Mouse (Mus musculus): ENCODE measurements around the gene Bcl9. TPM values are rescaled to one million over a fixed set of nuclear protein-coding genes. Genes with fewer than 3 reads are reported as not detected.

The Bcl9 gene
- polyA plus RNA-seq, 1 experiment from 2014 or later = 3.5 TPM

GRCm38 (mm10) chr3:97253823-97254600 is 43.7 kb downstream of the Bcl9 start:
- no peak for ATAC-seq (ENCODE audit: insufficient read depth)
- Histone ChIP-seq H3K27me3 (no peaks in the 10 kb centered on the region), H3K4me3 (replicated peaks) (no peak overlapping the region), H3K9me3 (replicated peaks) (no peaks in the 10 kb centered on the region), H3K4me2 (no peak overlapping the region), H3K36me3 (replicated peaks) (no peaks in the 10 kb centered on the region), H3K27ac (replicated peaks) (no peak overlapping the region), H3K9ac (no peak overlapping the region), H3K4me1 (replicated peaks) (no peaks in the 10 kb centered on the region)
- WGBS (ENCODE audit: insufficient replicate concordance) = 45% methylated on average over 9 of the region's 9 CpGs

GRCm38 (mm10) chr3:97252896-97253295 is 44.8 kb downstream of the Bcl9 start:
- Histone ChIP-seq H3K36me3 (replicated peaks) (no peaks in the 10 kb centered on the region), H3K4me2 (no peak overlapping the region), H3K9me3 (replicated peaks) (no peaks in the 10 kb centered on the region), H3K4me3 (replicated peaks) (no peak overlapping the region), H3K27me3 (no peaks in the 10 kb centered on the region), H3K4me1 (replicated peaks) (no peaks in the 10 kb centered on the region), H3K9ac (no peak overlapping the region), H3K27ac (replicated peaks) (no peak overlapping the region)
- 70% methylated on average over 6 of the region's 6 CpGs for WGBS (ENCODE audit: insufficient replicate concordance)
- no peak for ATAC-seq (ENCODE audit: insufficient read depth)

- Histone ChIP-seq H3K4me1 (replicated peaks) (no peaks in the 10 kb centered on the region), H3K36me3 (replicated peaks) (no peaks in the 10 kb centered on the region), H3K9ac (no peak overlapping the region), H3K27me3 (no peaks in the 10 kb centered on the region), H3K4me3 (replicated peaks) (no peak overlapping the region), H3K27ac (replicated peaks) (no peak overlapping the region), H3K4me2 (no peak overlapping the region), H3K9me3 (replicated peaks) (no peaks in the 10 kb centered on the region)
- WGBS (ENCODE audit: insufficient replicate concordance) = 65% methylated on average over 10 of the region's 10 CpGs
- no peak for ATAC-seq (ENCODE audit: insufficient read depth)
Measured at GRCm38 (mm10) chr3:97242629-97243167, 55.0 kb downstream of the Bcl9 start.

GRCm38 (mm10) chr3:97241826-97242225 is 55.9 kb downstream of the Bcl9 start:
- Histone ChIP-seq H3K36me3 (replicated peaks) (no peaks in the 10 kb centered on the region), H3K9ac (no peak overlapping the region), H3K4me3 (replicated peaks) (no peak overlapping the region), H3K9me3 (replicated peaks) (no peaks in the 10 kb centered on the region), H3K4me1 (replicated peaks) (no peaks in the 10 kb centered on the region), H3K27ac (replicated peaks) (no peak overlapping the region), H3K27me3 (no peaks in the 10 kb centered on the region), H3K4me2 (no peak overlapping the region)
- 59% methylated on average over 6 of the region's 6 CpGs for WGBS (ENCODE audit: insufficient replicate concordance)
- ATAC-seq (ENCODE audit: insufficient read depth) = no peak

GRCm38 (mm10) chr3:97239793-97240192 is 57.9 kb downstream of the Bcl9 start:
- Histone ChIP-seq H3K27ac (replicated peaks) (no peak overlapping the region), H3K9me3 (replicated peaks) (no peaks in the 10 kb centered on the region), H3K4me3 (replicated peaks) (no peak overlapping the region), H3K4me2 (no peak overlapping the region), H3K36me3 (replicated peaks) (no peaks in the 10 kb centered on the region), H3K27me3 (no peaks in the 10 kb centered on the region), H3K4me1 (replicated peaks) (no peaks in the 10 kb centered on the region), H3K9ac (no peak overlapping the region)
- WGBS (ENCODE audit: insufficient replicate concordance) = 59% methylated on average over 6 of the region's 6 CpGs
- no peak for ATAC-seq (ENCODE audit: insufficient read depth)

- ATAC-seq (ENCODE audit: insufficient read depth) = no peak
- Histone ChIP-seq H3K9ac (no peak overlapping the region), H3K9me3 (replicated peaks) (no peaks in the 10 kb centered on the region), H3K36me3 (replicated peaks) (no peaks in the 10 kb centered on the region), H3K27ac (replicated peaks) (no peak overlapping the region), H3K27me3 (no peaks in the 10 kb centered on the region), H3K4me2 (no peak overlapping the region), H3K4me1 (replicated peaks) (no peaks in the 10 kb centered on the region), H3K4me3 (replicated peaks) (no peak overlapping the region)
- WGBS (ENCODE audit: insufficient replicate concordance) = 65% methylated on average over 5 of the region's 5 CpGs
Measured at GRCm38 (mm10) chr3:97239316-97239715, 58.4 kb downstream of the Bcl9 start.

GRCm38 (mm10) chr3:97238521-97238920 is 59.2 kb downstream of the Bcl9 start:
- Histone ChIP-seq H3K4me2 (no peak overlapping the region), H3K9me3 (replicated peaks) (no peaks in the 10 kb centered on the region), H3K36me3 (replicated peaks) (no peaks in the 10 kb centered on the region), H3K4me3 (replicated peaks) (no peak overlapping the region), H3K27me3 (no peaks in the 10 kb centered on the region), H3K27ac (replicated peaks) (no peak overlapping the region), H3K9ac (no peak overlapping the region), H3K4me1 (replicated peaks) (no peaks in the 10 kb centered on the region)
- 54% methylated on average over 2 of the region's 2 CpGs for WGBS (ENCODE audit: insufficient replicate concordance)
- no peak for ATAC-seq (ENCODE audit: insufficient read depth)

- Histone ChIP-seq H3K9me3 (replicated peaks) (no peaks in the 10 kb centered on the region), H3K27ac (replicated peaks) (no peak overlapping the region), H3K9ac (no peak overlapping the region), H3K4me3 (replicated peaks) (no peak overlapping the region), H3K4me2 (no peak overlapping the region), H3K4me1 (replicated peaks) (no peaks in the 10 kb centered on the region), H3K27me3 (no peaks in the 10 kb centered on the region), H3K36me3 (replicated peaks) (no peaks in the 10 kb centered on the region)
- WGBS (ENCODE audit: insufficient replicate concordance) = 50% methylated on average over 2 of the region's 2 CpGs
- no peak for ATAC-seq (ENCODE audit: insufficient read depth)
Measured at GRCm38 (mm10) chr3:97237403-97237802, 60.3 kb downstream of the Bcl9 start.

GRCm38 (mm10) chr3:97234797-97235196 is 62.9 kb downstream of the Bcl9 start:
- WGBS (ENCODE audit: insufficient replicate concordance) = 71% methylated on average over 14 of the region's 14 CpGs
- Histone ChIP-seq H3K9ac (no peak overlapping the region), H3K36me3 (replicated peaks) (no peaks in the 10 kb centered on the region), H3K4me3 (replicated peaks) (no peak overlapping the region), H3K27ac (replicated peaks) (no peak overlapping the region), H3K27me3 (no peaks in the 10 kb centered on the region), H3K4me2 (no peak overlapping the region), H3K9me3 (replicated peaks) (no peaks in the 10 kb centered on the region), H3K4me1 (replicated peaks) (no peaks in the 10 kb centered on the region)
- ATAC-seq (ENCODE audit: insufficient read depth) = no peak

GRCm38 (mm10) chr3:97232328-97232727 is 65.4 kb downstream of the Bcl9 start:
- peaks cover 15% of the 10 kb centered on the region for H3K27me3 ChIP-seq
- H3K9ac ChIP-seq = no peak overlapping the region
- ATAC-seq (ENCODE audit: insufficient read depth) = no peak
- no peak overlapping the region for H3K27ac ChIP-seq (replicated peaks)
- H3K36me3 ChIP-seq (replicated peaks) = no peaks in the 10 kb centered on the region
- H3K9me3 ChIP-seq (replicated peaks) = no peaks in the 10 kb centered on the region
- 38% methylated on average over 3 of the region's 3 CpGs for WGBS (ENCODE audit: insufficient replicate concordance)
- H3K4me1 ChIP-seq (replicated peaks) = peaks cover 9% of the 10 kb centered on the region; the same call in 1 of the 2 replicates
- H3K4me3 ChIP-seq (replicated peaks) = no peak overlapping the region
- H3K4me2 ChIP-seq = no peak overlapping the region

GRCm38 (mm10) chr3:97231857-97232256 is 65.9 kb downstream of the Bcl9 start:
- no peak overlapping the region for H3K4me2 ChIP-seq
- H3K27me3 ChIP-seq = peaks cover 20% of the 10 kb centered on the region
- peaks cover 14% of the 10 kb centered on the region for H3K4me1 ChIP-seq (replicated peaks)
- WGBS (ENCODE audit: insufficient replicate concordance) = 58% methylated on average over 9 of the region's 9 CpGs
- H3K27ac ChIP-seq (replicated peaks) = no peak overlapping the region
- no peak overlapping the region for H3K4me3 ChIP-seq (replicated peaks)
- H3K36me3 ChIP-seq (replicated peaks) = no peaks in the 10 kb centered on the region
- no peak for ATAC-seq (ENCODE audit: insufficient read depth)
- no peaks in the 10 kb centered on the region for H3K9me3 ChIP-seq (replicated peaks)
- H3K9ac ChIP-seq = no peak overlapping the region
